Mouse (Mus musculus): ENCODE measurements around the gene Vps37d.

GRCm38 (mm10) chr5:135118589-135119081 lies 40.6 kb upstream of the Vps37d start:
- TF ChIP-seq CTCF (IDR thresholded peaks at IDR 0.05; ENCODE audit: low read depth) (peak; percentile 95), EP300 (optimal IDR thresholded peaks at IDR 0.05) (no peak)
